Mouse (Mus musculus): ENCODE measurements around the gene Gm11115. TPM values are rescaled to one million over a fixed set of nuclear protein-coding genes. Genes with fewer than 3 reads are reported as not detected.

Gene Gm11115
- polyA plus RNA-seq (2014; fragmentation: Illumina TruSeq; extraction: RNeasy Lipid Tissue Mini Kit (QIAGEN cat#74804); ENCODE audit: low read depth, low replicate concordance), result not detected

DNA sequence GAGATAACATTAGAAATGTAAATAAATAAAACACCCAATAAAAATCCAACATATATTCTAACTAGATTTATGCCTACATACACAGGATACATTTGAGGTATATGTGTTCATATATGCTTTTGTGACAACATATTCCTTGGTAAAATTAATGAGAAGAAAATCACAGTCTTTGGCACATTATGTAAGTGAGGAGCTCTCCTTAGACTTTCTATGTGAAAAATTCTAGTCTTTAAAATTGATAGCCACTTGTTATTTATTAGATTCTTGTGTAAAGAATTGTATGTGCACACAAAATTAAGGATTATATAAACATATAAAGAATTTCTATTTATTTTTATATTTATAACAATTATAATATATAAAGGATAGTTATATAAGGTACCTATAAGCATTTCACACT is at the start of gene Gm11115:
Gene Gm11115 (minus strand): TSS at position 101 of the 400 bp plus-strand sequence.

GRCm38 (mm10) chr5:88111430-88111829 is 42.5 kb downstream of the Gm11115 start, which contains the start of gene Gm11116:
Gm11116 (minus strand) TSS chr5:88111530.

Other genes starting within 250 kb of the Gm11115 start
- not detected for gene Csn3, start 228.5 kb downstream of the Gm11115 start, polyA plus RNA-seq (2014; fragmentation: Illumina TruSeq; extraction: RNeasy Lipid Tissue Mini Kit (QIAGEN cat#74804); ENCODE audit: low read depth, low replicate concordance)
- gene 2310003L06Rik, start 184.6 kb downstream of the Gm11115 start, polyA plus RNA-seq (2014; fragmentation: Illumina TruSeq; extraction: RNeasy Lipid Tissue Mini Kit (QIAGEN cat#74804); ENCODE audit: low read depth, low replicate concordance), result not detected
- gene Gm28434, start 184.6 kb downstream of the Gm11115 start, polyA plus RNA-seq (2014; fragmentation: Illumina TruSeq; extraction: RNeasy Lipid Tissue Mini Kit (QIAGEN cat#74804); ENCODE audit: low read depth, low replicate concordance), result not detected
- not detected for gene Cabs1, start 174.7 kb downstream of the Gm11115 start, polyA plus RNA-seq (2014; fragmentation: Illumina TruSeq; extraction: RNeasy Lipid Tissue Mini Kit (QIAGEN cat#74804); ENCODE audit: low read depth, low replicate concordance)
- not detected for gene Smr3a, start 151.6 kb downstream of the Gm11115 start, polyA plus RNA-seq (2014; fragmentation: Illumina TruSeq; extraction: RNeasy Lipid Tissue Mini Kit (QIAGEN cat#74804); ENCODE audit: low read depth, low replicate concordance)
- gene Smr2, start 67.5 kb downstream of the Gm11115 start, polyA plus RNA-seq (2014; fragmentation: Illumina TruSeq; extraction: RNeasy Lipid Tissue Mini Kit (QIAGEN cat#74804); ENCODE audit: low read depth, low replicate concordance), result not detected
- gene Gm11116, start 42.6 kb downstream of the Gm11115 start, polyA plus RNA-seq (2014; fragmentation: Illumina TruSeq; extraction: RNeasy Lipid Tissue Mini Kit (QIAGEN cat#74804); ENCODE audit: low read depth, low replicate concordance), result not detected
- gene Gm7714, start 114.8 kb upstream of the Gm11115 start, polyA plus RNA-seq (2014; fragmentation: Illumina TruSeq; extraction: RNeasy Lipid Tissue Mini Kit (QIAGEN cat#74804); ENCODE audit: low read depth, low replicate concordance), result not detected
- not detected for gene Prol1, start 163.2 kb upstream of the Gm11115 start, polyA plus RNA-seq (2014; fragmentation: Illumina TruSeq; extraction: RNeasy Lipid Tissue Mini Kit (QIAGEN cat#74804); ENCODE audit: low read depth, low replicate concordance)
- gene Amtn, start 222.0 kb upstream of the Gm11115 start, polyA plus RNA-seq (2014; fragmentation: Illumina TruSeq; extraction: RNeasy Lipid Tissue Mini Kit (QIAGEN cat#74804); ENCODE audit: low read depth, low replicate concordance), result not detected

Measured in adrenal gland, adult 10 weeks (tissue).